Mouse (Mus musculus) frontal cortex, adult 2 months (tissue): ENCODE data around the gene Idh2. TPM values are rescaled to one million over a fixed set of nuclear protein-coding genes. Genes with fewer than 3 reads are reported as not detected.
"Not testable (repeated sequence)": the region's sequence is repeated elsewhere in the genome, so short reads cannot be mapped to it uniquely, and the experiment has no call there.

Experiments used
- DNase-seq, 2 experiments: peaks; one replicate each; pipeline ENCODE4 v3.0.0; 2022; ENCODE audit warnings: low spot score in 1 of 2; ENCODE audit errors: extremely low spot score in 1 of 2
- polyA plus RNA-seq: library from polyadenylated mRNA; depleted of rRNA; stranded (reverse); fragments of >200 nt; gene quantifications from 2 replicates; pipeline ENCODE4 v1.2.3, GENCODE M21; 2012; rRNA removed

Idh2 gene
- polyA plus RNA-seq, 1 experiment, result 107 TPM

DNA sequence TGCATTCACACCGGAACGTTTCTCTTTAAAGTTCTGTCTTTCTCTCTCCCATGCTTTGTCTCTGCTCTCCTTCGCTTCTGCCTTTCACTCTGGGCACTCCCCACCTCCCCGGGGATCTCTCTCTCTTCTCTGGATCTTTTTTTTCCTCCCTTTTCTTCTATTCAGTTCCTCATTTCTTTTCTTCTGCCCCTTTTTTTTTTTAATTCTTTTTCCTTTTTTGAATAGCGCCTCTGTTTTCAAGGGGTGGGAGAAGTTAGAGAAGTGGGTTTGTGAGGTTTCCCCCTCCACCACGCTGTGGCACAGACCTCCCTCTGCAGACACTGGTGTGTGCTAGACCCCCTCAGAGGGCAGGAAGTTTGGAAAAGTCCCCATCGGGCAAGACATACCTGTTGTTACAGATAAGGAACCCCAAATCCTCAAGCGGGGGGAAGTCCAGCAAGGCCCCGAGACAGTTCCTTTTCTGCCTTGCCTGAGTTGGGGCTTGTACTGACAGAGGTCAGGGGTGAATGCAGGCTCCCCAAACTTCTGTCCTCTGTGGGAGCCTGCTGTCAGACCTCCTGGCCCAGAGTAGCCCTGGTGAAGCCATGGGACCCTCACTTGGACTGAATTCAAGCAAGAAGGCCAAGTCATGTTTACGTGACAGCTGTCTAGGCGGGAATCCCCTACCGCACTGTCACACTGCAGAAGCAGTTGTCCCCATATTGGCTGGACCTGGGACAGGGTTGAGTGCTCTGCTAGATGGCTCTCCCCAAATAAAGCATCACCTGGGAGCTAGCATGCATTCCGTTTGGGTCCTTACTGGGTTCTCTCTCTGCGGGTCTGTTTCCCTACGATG, 51.1 kb downstream of the Idh2 start:
- no peak for DNase-seq

DNA sequence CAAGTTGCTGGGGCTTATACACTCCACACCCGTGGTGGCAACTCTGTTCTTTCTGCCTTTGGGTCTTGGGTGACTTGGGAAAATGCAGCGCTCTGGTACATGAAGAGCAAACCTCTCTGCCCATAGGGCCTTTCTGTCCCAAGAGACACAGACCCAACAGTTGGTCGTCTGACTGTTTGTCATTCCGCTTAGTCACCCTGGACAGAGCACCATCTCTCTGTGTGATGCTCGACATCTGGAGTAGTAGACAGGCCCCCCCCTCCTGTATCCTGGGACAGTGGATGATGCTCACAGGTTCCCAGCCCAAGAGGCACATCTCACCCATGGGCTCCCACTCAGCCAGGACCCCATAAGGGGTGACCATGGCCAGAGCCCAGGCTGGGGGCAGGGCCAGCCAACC, 51.9 kb downstream of the Idh2 start:
- no peak for DNase-seq

DNA sequence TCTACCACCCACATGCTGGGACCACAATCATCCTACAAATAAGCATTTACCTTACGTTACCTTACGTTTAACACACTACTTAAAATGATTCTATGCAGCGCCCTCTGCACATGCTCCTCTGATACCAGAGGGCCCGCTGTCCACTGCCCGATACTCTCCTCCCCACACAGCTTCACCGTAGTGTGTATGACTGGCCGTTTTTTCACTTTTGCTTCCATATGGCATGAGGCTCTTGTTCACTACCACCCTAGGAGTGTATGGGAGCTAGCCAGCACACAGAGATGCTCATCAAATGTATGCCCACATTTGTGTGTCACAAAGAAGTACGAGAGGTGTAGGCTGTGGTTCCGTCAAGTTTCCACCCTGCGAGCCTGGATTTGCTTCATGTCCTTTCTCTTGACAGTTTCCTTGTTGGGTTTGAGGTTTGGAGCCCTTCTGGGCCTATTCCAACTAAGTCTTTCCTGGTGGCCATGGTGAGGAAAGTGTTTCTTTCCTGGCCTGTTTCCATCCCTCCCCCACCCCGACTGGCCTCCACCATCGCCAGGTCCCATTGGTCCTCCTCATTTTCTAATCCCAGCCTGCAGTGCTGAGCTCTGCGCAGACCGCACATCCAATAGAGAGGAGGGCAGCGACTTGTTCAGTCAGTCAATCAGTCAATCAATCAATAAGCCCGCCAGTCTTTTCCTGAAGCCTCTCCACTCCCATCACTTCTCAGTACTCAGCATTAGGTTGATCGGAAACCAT, 52.9 kb downstream of the Idh2 start:
- no peak for DNase-seq

DNA sequence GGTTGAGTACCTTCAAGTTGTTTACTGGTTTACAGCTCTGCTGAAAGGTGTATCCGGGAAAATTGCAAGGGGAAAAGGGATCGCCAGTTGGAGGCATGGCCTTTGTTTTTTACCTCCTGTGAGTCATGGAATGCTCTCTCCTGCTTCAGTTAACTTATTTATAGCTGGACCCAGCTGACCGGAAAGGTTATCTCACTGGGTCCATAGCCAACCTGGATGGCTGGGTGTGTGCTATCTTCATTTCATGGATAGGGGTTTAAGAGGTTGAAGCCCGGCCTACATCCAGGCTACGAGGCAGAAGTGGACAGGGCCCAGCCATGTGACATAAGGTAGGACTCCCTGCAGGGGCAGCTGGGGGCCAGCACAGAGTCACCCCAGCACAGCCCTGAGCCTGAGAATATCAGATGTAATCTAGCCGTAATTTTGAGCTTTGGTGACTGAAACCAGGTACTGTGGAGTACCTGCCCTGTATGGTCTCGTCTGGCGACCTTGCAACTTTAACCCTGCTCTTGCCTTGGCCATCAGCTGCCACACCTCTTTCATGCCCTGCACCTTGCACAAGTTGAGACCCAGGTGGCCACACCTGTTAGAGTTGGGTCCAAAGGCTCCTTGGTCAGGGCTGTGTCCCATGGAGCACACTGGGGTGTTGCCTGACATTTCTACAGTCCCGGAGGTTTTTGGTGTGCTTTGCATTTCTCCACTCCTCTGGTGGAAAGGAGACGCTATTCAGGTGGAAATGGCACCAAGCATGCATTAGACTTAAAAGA, 55.0 kb downstream of the Idh2 start:
- DNase-seq, result no peak

DNA sequence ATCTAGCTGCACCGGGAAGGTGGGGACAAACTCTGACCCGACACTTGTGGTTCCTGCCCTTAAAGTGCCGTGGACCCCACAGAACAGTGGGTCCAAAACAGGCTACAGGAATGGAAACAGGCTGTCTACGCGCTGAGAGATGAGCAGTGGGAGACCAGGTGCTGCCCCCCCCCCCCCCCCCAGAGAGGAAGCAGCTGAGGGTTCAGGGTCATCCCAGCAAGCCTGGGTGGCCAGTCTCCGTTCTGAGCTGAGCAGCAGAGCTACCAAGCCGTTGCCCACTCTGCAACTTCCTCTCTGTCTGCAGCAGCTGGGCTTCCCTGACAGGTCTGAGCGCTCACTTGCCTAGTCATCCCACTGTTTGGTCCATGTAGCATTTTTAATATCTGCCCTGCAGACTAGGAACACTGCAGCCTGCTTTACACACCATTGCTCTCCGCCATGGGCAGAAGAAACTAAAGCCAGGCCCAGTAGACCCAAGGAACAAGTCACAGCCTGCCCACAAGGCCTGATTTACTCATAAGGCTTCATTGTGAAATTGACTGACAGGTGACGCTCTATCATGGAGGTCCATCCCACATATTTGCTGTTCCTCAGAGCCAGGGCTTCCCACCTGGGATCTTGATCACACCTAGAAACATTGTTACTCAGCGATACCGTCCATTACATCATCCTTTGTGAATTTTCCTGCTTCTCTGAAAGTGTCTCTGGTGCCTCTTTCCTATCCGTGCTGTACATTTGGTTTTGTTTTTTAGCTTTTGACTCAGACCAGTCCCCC, 55.9 kb downstream of the Idh2 start:
- DNase-seq, result no peak

DNA sequence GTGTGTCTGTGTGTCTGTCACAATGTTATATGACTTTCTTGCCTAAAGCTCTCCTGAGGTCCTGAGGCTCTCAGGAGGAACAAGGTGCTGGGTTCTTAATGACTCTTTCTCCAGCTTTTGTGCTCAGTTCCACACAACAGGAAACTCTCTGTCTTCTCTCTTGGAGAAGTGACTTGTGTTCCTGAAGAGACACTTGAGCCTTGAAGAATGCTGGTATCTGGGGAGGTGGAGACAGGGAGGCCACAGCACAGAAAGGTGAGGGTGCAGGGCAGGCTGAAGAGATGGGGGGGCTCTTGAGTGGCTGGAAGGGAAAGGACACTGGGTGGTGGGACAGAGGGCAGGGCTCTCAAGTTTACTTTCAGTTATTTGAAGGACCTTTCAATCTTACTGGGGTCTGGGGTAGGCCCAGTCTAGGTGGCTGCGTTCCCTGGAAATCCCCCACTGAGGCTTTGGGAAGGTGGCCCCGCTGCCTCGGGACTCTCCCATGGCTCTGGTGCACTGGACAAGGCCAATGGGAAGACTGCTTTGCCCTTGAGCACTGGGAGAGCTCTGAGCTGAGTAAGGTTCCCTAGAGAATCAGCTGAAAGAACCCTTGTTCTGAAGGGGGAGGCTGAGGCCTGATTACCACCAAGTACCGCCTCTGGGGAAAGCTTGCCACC, 56.7 kb downstream of the Idh2 start:
- DNase-seq, result no peak

DNA sequence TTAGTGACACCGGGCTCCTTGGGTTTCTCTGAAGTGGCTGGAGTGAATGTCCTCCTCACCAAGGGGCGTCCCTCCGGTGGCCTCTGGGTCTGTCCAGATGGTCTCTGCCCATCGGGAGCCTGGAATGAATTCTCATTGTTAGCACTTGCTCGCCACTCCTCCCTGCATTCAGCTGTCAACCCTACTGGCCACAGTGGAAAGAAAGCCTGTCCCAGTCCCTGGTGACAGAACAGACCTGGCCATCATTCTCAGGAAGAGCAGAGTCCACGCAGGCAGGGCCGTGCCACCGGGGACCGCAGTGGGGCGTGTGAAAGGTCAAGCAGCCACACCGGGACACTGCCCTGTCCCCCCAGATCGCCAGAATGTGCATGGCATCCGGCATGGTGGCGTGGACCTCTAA, 57.4 kb downstream of the Idh2 start:
- no peak for DNase-seq

DNA sequence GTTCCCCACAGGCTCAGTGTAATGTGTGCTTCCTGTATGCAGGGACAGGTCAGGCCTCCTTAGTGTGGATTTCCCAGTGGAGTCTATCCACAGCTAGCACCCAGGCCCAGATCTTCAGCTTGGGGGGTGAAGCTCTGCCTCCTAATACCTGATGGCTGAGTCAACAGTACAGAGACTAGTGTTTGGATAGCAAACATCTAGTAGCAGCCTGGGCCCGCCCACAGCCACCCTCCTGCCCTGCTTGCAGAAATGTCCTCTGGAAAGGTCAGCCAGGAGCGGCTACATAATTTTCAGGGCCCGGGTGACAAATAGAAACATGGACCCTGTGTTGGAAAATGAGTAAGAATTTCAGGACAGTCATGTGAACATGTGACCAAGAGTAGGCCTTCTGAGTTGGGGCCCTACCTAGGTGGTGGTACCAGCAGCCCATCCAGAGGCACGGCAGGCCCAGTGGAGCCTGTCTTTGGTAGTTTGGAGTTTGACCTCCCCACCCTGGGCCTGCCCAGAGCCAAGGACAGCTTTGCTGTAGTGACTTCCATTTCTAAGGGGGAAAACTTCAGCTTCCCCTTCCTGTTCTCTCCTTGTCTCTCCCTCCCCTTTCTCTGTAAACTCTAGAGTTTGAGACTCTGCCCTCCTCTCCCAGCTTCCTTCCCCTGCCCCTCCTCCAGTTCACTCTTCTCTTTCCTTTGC, 58.0 kb downstream of the Idh2 start:
- no peak for DNase-seq

DNA sequence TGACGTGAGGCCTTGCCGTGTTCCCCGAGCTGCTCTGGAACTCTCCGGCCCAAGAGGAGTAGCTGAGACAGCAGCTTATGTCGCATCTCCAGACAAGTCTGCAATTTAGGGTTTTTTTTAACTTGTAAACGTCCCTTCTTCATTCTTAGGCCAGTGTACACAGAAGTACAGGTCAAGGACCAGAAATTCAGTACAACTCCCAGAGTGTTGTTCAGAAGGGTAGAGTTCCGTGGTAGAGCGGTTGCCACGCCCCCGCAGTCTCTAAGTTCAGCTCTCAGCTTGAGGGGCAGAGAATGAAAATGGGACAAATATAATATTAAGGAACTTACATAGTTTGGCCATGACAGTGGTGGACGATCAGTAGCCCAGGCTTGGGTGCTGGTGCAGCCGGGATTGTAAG, 59.4 kb downstream of the Idh2 start:
- DNase-seq, result no peak

DNA sequence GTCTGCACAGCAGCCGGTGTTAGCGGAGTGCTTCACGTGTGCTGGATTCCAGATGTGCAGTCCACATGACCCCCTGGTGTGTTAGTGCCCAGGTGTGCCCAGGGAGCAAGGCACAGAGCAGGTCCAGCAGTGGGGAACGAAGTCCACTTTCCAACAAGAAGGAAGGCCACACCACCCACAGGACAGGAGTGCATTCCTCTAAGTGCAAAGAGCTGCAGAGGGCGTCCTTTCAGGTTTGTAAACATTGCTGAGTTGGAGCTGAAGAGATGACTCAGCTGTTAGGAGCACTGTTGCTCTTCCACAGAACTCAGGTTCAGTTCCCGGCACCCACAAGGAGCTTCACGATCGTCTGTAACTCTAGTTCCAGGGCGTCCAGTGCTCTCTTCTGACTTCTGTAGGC, 62.0 kb downstream of the Idh2 start:
- no peak for DNase-seq

DNA sequence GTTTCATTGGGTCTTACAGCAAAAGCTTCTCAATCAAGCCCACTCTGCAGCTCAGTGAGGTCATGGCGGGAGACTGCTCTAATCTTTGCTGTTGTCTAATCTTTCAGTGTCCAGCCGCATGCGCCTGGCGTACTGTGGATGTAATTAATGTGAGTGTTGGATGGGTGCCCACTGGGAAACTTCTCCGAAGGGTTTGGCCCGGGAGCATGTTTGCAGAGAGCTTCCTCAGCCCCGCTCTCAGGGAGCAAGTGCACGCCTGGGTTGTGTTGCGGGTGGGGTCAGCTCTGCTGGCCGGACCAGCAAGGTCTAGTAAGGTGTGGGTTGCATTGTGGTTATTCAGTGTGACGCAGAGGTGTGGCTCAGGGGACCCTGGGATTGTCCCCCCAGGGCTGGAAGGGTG, 62.9 kb downstream of the Idh2 start:
- DNase-seq, result no peak

DNA sequence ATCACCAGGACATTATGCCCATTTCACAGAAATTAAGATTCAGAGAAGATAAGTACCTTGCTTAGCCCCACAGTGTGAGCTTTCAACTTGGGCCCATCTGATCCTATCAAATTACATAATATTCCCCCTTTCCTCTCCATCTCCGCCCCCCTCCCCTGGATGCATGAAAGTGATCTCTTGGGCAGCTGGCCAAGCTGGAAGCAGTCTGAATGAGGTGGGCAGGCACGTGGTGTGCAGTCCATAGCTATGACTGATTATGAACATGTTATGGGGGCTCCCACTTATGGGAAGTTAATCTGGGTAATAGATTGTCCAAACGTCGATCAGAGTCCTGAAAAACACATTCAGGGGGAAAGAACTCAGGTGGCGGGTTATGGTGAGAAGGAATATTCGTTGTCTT, 63.4 kb downstream of the Idh2 start:
- no peak for DNase-seq

DNA sequence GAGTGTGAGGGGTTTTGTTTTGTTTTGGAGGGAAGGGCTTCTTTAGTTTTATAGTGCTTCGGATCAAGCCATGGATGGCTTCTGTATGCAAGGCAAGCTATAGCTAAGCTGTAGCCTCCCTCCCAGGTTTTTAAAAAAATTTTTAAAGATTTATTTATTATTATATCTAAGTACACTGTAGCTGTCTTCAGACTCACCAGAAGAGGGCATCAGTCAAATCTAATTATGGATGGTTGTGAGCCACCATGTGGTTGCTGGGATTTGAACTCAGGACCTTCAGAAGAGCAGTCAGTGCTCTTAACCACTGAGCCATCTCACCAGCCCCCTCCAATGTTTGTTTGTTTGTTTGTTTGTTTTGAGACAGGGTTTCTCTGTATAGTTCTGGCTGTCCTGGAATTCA, 64.8 kb downstream of the Idh2 start:
- not testable (repeated sequence) for DNase-seq

DNA sequence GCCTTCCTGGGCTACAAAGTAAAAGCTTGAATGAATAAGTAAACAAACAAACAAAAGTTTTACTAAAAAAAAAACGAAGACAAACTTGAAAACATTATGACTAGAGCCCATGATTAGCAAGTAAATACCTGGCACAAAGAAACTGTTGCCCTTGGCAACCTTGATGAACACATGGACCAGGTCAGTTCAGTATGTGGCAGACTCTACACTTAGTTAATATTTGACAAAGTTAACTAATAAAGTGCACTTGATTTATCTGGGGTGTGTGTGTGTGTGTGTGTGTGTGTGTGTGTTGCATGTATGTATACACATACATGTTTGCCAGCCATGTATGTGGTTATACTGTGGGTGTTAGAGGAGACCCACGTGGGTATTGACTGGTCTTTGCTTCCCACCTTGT, 65.4 kb downstream of the Idh2 start:
- DNase-seq, result no peak

DNA sequence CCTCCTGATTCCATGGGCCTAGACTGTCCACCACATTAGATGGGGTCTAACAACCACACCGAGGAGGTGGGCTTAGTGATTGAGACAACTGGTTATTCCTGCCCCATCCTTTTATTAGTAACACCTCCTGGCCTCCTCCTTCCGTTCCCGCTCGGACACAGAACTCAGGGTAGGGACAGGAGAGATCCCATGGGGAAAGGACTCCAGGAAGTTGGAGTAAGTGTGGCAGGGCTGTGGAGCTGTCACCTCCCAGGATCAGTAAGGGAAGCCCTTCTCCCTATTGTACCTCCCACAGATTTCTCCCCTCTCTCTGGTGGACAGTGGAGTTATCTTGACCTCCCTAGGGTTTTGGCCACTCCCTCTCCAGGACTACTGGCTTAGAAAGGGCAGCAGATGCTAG, 68.2 kb downstream of the Idh2 start:
- DNase-seq, result no peak

Other genes with a start within 250 kb of the Idh2 start
- gene Ap3s2, start 194.7 kb downstream of the Idh2 start, polyA plus RNA-seq, result 41.9 and 43.5 TPM in 2 replicates
- gene Arpin, start 180.0 kb downstream of the Idh2 start, polyA plus RNA-seq, result 14.7 and 16.8 TPM in 2 replicates
- gene Zfp710, start 90.6 kb downstream of the Idh2 start, polyA plus RNA-seq, result 19.5 and 20.2 TPM in 2 replicates
- gene Sema4b, start 71.4 kb upstream of the Idh2 start, polyA plus RNA-seq, result 15.9 and 16.9 TPM in 2 replicates
- gene Cib1, start 117.4 kb upstream of the Idh2 start, polyA plus RNA-seq, result 31.0 and 32.0 TPM in 2 replicates
- 2.8 and 3.2 TPM in 2 replicates for gene Gdpgp1, start 117.5 kb upstream of the Idh2 start, polyA plus RNA-seq
- 0.90 and 1.7 TPM in 2 replicates for gene Ttll13, start 131.0 kb upstream of the Idh2 start, polyA plus RNA-seq
- gene Ngrn, start 145.8 kb upstream of the Idh2 start, polyA plus RNA-seq, result 62.9 and 64.6 TPM in 2 replicates
- gene Vps33b, start 154.3 kb upstream of the Idh2 start, polyA plus RNA-seq, result 26.2 and 27.3 TPM in 2 replicates
- 1.9 and 2.3 TPM in 2 replicates for gene Prc1, start 179.1 kb upstream of the Idh2 start, polyA plus RNA-seq
- gene Rccd1, start 209.1 kb upstream of the Idh2 start, polyA plus RNA-seq, result 21.1 and 23.6 TPM in 2 replicates
- 51.4 and 52.5 TPM in 2 replicates for gene Unc45a, start 225.6 kb upstream of the Idh2 start, polyA plus RNA-seq
- 46.8 and 61.2 TPM in 2 replicates for gene Hddc3, start 227.7 kb upstream of the Idh2 start, polyA plus RNA-seq